Mouse (Mus musculus) stomach, embryonic 16.5 days (tissue): Measurements from ENCODE around the gene Npm3. TPM values are rescaled to one million over a fixed set of nuclear protein-coding genes. Genes with fewer than 3 reads are reported as not detected.

Experiments used
- ATAC-seq: fragments of 200-750 bp; cut with Nextera tagmentation; 2 replicates; pipeline ENCODE4 v1.8.0; 2017; ENCODE audit warnings: moderate number of reproducible peaks, moderate TSS enrichment; ENCODE audit not compliant: insufficient read depth, low FRiP score
- H3K27ac ChIP-seq: fragments of 300-500 bp; sonication (generic); 2 replicates; pipeline ENCODE4 v1.5.1; 2014; ENCODE audit warnings: low read length
- H3K27me3 ChIP-seq: fragments of 300-500 bp; sonication (generic); 2 replicates; pipeline ENCODE4 v1.6.1; 2014; ENCODE audit warnings: low read length, control low read depth, mixed read lengths; ENCODE audit not compliant: control insufficient read depth, insufficient read depth
- H3K36me3 ChIP-seq: fragments of 300-500 bp; sonication (generic); 2 replicates; pipeline ENCODE4 v1.6.1; 2014; ENCODE audit warnings: low read length; ENCODE audit not compliant: control insufficient read depth, insufficient read depth
- H3K4me1 ChIP-seq: fragments of 300-500 bp; sonication (generic); 2 replicates; pipeline ENCODE4 v1.6.1; 2014; ENCODE audit warnings: low read length, control low read depth, mixed read lengths; ENCODE audit not compliant: control insufficient read depth, insufficient read depth
- H3K4me2 ChIP-seq: fragments of 300-500 bp; sonication (generic); 2 replicates; pipeline ENCODE4 v1.6.1; 2014; ENCODE audit warnings: low read depth, low read length, mixed read lengths
- H3K4me3 ChIP-seq: fragments of 300-500 bp; sonication (generic); replicated peaks from 2 replicates; pipeline ENCODE4 v1.5.1; 2014; ENCODE audit warnings: mild to moderate bottlenecking, low read length
- H3K9ac ChIP-seq: fragments of 300-500 bp; sonication (generic); 2 replicates; pipeline ENCODE4 v1.6.1; 2014; ENCODE audit warnings: low read length
- H3K9me3 ChIP-seq: fragments of 300-500 bp; sonication (generic); replicated peaks from 2 replicates; pipeline ENCODE4 v1.6.1; 2016; ENCODE audit warnings: low read length, control low read depth; ENCODE audit not compliant: control insufficient read depth
- WGBS: fragments of 180-500 bp; shearing (Covaris S2); extraction: QIAGEN DNeasy Blood & Tissue Kit; methylation state at CpG from one replicate; pipeline ENCODE4 v1.1.7; 2014; 5-methylcytosine and 5-hydroxymethylcytosine counted together
- polyA plus RNA-seq: library from polyadenylated mRNA; unstranded; fragments of >200 nt; fragmentation: Nextera tagmentation; extraction: Ambion mirVana; gene quantifications from 2 replicates; pipeline ENCODE4 v1.2.1, GENCODE M21; 2015

The Npm3 gene
- polyA plus RNA-seq, 1 experiment from 2014 or later: 15.6 TPM

GRCm38 (mm10) chr19:45788337-45788736 is 38.9 kb upstream of the Npm3 start:
- Histone ChIP-seq H3K36me3 (no peaks in the 10 kb centered on the region), H3K4me2 (no peak overlapping the region), H3K4me1 (no peaks in the 10 kb centered on the region), H3K4me3 (no peak overlapping the region), H3K27ac (no peak overlapping the region), H3K9ac (no peak overlapping the region), H3K27me3 (no peaks in the 10 kb centered on the region), H3K9me3 (no peaks in the 10 kb centered on the region)
- no peak for ATAC-seq
- 66% methylated on average over 4 of the region's 4 CpGs for WGBS

- 67% methylated on average over 3 of the region's 3 CpGs for WGBS
- H3K36me3 ChIP-seq: no peaks in the 10 kb centered on the region
Observed at GRCm38 (mm10) chr19:45787450-45787849, 38.1 kb upstream of the Npm3 start.

GRCm38 (mm10) chr19:45785470-45785869 is 36.1 kb upstream of the Npm3 start:
- Histone ChIP-seq H3K4me1 (peaks cover 14% of the 10 kb centered on the region), H3K9me3 (no peaks in the 10 kb centered on the region), H3K4me3 (no peak overlapping the region), H3K27me3 (no peaks in the 10 kb centered on the region), H3K4me2 (no peak overlapping the region), H3K9ac (no peak overlapping the region), H3K36me3 (no peaks in the 10 kb centered on the region), H3K27ac (no peak overlapping the region)
- 42% methylated on average over 3 of the region's 3 CpGs for WGBS
- ATAC-seq: no peak

More at GRCm38 (mm10) chr19:45787450-45787849, 38.1 kb upstream of the Npm3 start:
- Histone ChIP-seq H3K4me1 (no peaks in the 10 kb centered on the region), H3K4me2 (no peak overlapping the region), H3K27me3 (no peaks in the 10 kb centered on the region), H3K9ac (no peak overlapping the region), H3K9me3 (no peaks in the 10 kb centered on the region), H3K27ac (no peak overlapping the region), H3K4me3 (no peak overlapping the region)
- no peak for ATAC-seq

- H3K27me3 ChIP-seq: no peaks in the 10 kb centered on the region
- no peak for ATAC-seq
- H3K9me3 ChIP-seq: no peaks in the 10 kb centered on the region
- H3K4me1 ChIP-seq: peaks cover 24% of the 10 kb centered on the region
- peak overlapping the region; percentile 79 for H3K4me3 ChIP-seq
- no peaks in the 10 kb centered on the region for H3K36me3 ChIP-seq
- peak overlapping the region; percentile 54 for H3K27ac ChIP-seq
- H3K9ac ChIP-seq: peak overlapping the region; percentile 60
- WGBS: 27% methylated on average over 17 of the region's 17 CpGs
- H3K4me2 ChIP-seq: peak overlapping the region; percentile 58
Observed at GRCm38 (mm10) chr19:45783933-45784576, 34.7 kb upstream of the Npm3 start.

- Histone ChIP-seq H3K36me3 (no peaks in the 10 kb centered on the region), H3K9ac (peak within 1 kb of the TSS; percentile 82), H3K4me3 (peak within 1 kb of the TSS; percentile 79), H3K4me2 (peak within 1 kb of the TSS; percentile 80), H3K27me3 (no peaks in the 10 kb centered on the region), H3K4me1 (peaks cover 24% of the 10 kb centered on the region), H3K27ac (peak within 1 kb of the TSS; percentile 85), H3K9me3 (no peaks in the 10 kb centered on the region)
- under 1% methylated on average over 69 of the region's 71 CpGs for WGBS
- peak; percentile 97 for ATAC-seq
Observed at GRCm38 (mm10) chr19:45783181-45783932, 34.0 kb upstream of the Npm3 start, which contains the start of gene Mgea5. TSS of gene Mgea5 (minus strand) at chr19:45783837.

- peak; percentile 52 for ATAC-seq
- no peaks in the 10 kb centered on the region for H3K36me3 ChIP-seq
- peak overlapping the region; percentile 82 for H3K9ac ChIP-seq
- H3K9me3 ChIP-seq: no peaks in the 10 kb centered on the region
- no peaks in the 10 kb centered on the region for H3K27me3 ChIP-seq
- peak overlapping the region; percentile 80 for H3K4me2 ChIP-seq
- peak overlapping the region; percentile 85 for H3K27ac ChIP-seq
- peak overlapping the region; percentile 79 for H3K4me3 ChIP-seq
- peaks cover 24% of the 10 kb centered on the region for H3K4me1 ChIP-seq
- 0% methylated on average over 35 of the region's 36 CpGs for WGBS
Observed at GRCm38 (mm10) chr19:45782315-45783001, 33.1 kb upstream of the Npm3 start.

- no peak overlapping the region for H3K27ac ChIP-seq
- H3K9me3 ChIP-seq: no peaks in the 10 kb centered on the region
- peak overlapping the region; percentile 79 for H3K4me3 ChIP-seq
- WGBS: 56% methylated on average over 8 of the region's 8 CpGs
- no peaks in the 10 kb centered on the region for H3K36me3 ChIP-seq
- H3K4me1 ChIP-seq: peaks cover 24% of the 10 kb centered on the region
- peak overlapping the region; percentile 80 for H3K4me2 ChIP-seq
- 0 out of 2 replicates have a peak overlapping the region, but pooled peaks have one; percentile 13 for H3K9ac ChIP-seq
- ATAC-seq: no peak
- H3K27me3 ChIP-seq: no peaks in the 10 kb centered on the region
Observed at GRCm38 (mm10) chr19:45781676-45782075, 32.3 kb upstream of the Npm3 start.

GRCm38 (mm10) chr19:45780350-45780915 is 31.0 kb upstream of the Npm3 start:
- peak overlapping the region; percentile 79; the same call in 1 of the 2 replicates for H3K4me3 ChIP-seq
- no peaks in the 10 kb centered on the region for H3K9me3 ChIP-seq
- 82% methylated on average over 13 of the region's 13 CpGs for WGBS
- H3K36me3 ChIP-seq: peaks cover 5% of the 10 kb centered on the region; the same call in 1 of the 2 replicates
- peak overlapping the region; percentile 80 for H3K4me2 ChIP-seq
- H3K27me3 ChIP-seq: no peaks in the 10 kb centered on the region
- H3K4me1 ChIP-seq: peaks cover 24% of the 10 kb centered on the region
- no peak overlapping the region for H3K27ac ChIP-seq
- no peak for ATAC-seq
- peak overlapping the region; percentile 29; the same call in 1 of the 2 replicates for H3K9ac ChIP-seq
